Mouse (Mus musculus) brain, embryonic 14.5 days (tissue): ENCODE measurements at regions not wholly inside any gene's neighbourhood (a gene's known extent, or its start where the extent isn't known, plus 50 kb on each side); places are given as distances from the start of the nearest gene placed in this dataset.

ENCODE experiments used
- CTCF ChIP-seq: fragments of 200-500 bp; IDR thresholded peaks from 2 replicates; pipeline ENCODE4 v1.5.1; 2012; ENCODE audit warnings: inconsistent platforms, mild to moderate bottlenecking, moderate library complexity, borderline replicate concordance; ENCODE audit not compliant: insufficient read depth, insufficient read length; ENCODE audit errors: extremely low read depth
- POLR2A ChIP-seq: fragments of 200-500 bp; IDR thresholded peaks from 2 replicates; pipeline ENCODE4 v1.6.1; 2012; ENCODE audit warnings: mild to moderate bottlenecking, inconsistent platforms, borderline replicate concordance; ENCODE audit not compliant: poor library complexity, insufficient read depth, insufficient read length, severe bottlenecking; ENCODE audit errors: extremely low read depth

DNA sequence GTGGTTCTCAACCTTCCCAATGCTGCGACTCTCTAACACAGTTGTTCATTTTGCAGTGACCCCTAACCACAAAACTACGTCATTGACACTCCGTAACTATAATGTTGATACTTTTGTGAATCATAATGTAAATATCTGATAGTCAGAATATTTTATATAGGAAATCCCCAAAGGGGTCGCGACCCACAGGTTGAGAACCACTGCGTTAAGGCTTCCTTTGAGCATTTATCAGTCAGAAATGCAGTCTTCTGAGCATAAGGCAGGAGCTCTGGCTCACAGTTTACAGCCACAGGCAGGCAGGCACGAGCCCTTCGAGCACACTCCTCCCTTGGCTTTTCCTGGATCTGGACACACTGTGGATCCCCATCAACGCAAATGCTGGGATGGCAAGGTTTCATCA is 57.0 kb downstream of the Nxnl2 start:
- TF ChIP-seq CTCF (no peak), POLR2A (no peak)
